Mouse (Mus musculus) midbrain, embryonic 15.5 days (tissue): ENCODE results near the gene Gsk3a. TPM values are rescaled to one million over a fixed set of nuclear protein-coding genes. Genes with fewer than 3 reads are reported as not detected.

Experiments
- ATAC-seq: fragments of 200-750 bp; cut with Nextera tagmentation; replicated peaks from 2 replicates; pipeline ENCODE4 v1.8.0; 2017; ENCODE audit warnings: moderate TSS enrichment
- H3K27ac ChIP-seq: fragments of 300-500 bp; sonication (generic); 2 replicates; pipeline ENCODE4 v1.5.1; 2015; ENCODE audit warnings: mild to moderate bottlenecking, inconsistent platforms
- H3K27me3 ChIP-seq: fragments of 300-500 bp; sonication (generic); replicated peaks from 2 replicates; pipeline ENCODE4 v1.6.1; 2015; ENCODE audit warnings: inconsistent platforms
- H3K36me3 ChIP-seq: fragments of 300-500 bp; sonication (generic); replicated peaks from 2 replicates; pipeline ENCODE4 v1.6.1; 2015; ENCODE audit warnings: inconsistent platforms
- H3K4me1 ChIP-seq: fragments of 300-500 bp; sonication (generic); 2 replicates; pipeline ENCODE4 v1.6.1; 2015; ENCODE audit warnings: inconsistent platforms
- H3K4me2 ChIP-seq: fragments of 300-500 bp; sonication (generic); 2 replicates; pipeline ENCODE4 v1.6.1; 2015; ENCODE audit warnings: inconsistent platforms, mild to moderate bottlenecking, moderate library complexity
- H3K4me3 ChIP-seq: fragments of 300-500 bp; sonication (generic); 2 replicates; pipeline ENCODE4 v1.5.1; 2015; ENCODE audit warnings: mild to moderate bottlenecking, inconsistent platforms
- H3K9ac ChIP-seq: fragments of 300-500 bp; sonication (generic); 2 replicates; pipeline ENCODE4 v1.6.1; 2015; ENCODE audit warnings: mild to moderate bottlenecking, inconsistent platforms
- H3K9me3 ChIP-seq: fragments of 300-500 bp; sonication (generic); 2 replicates; pipeline ENCODE4 v1.6.1; 2016; ENCODE audit warnings: inconsistent platforms
- WGBS: fragments of 180-500 bp; shearing (Covaris S2); methylation state at CpG from one replicate; pipeline ENCODE4 v1.1.7; 2015; ENCODE audit warnings: mixed read lengths; 5-methylcytosine and 5-hydroxymethylcytosine counted together
- polyA plus RNA-seq: library from polyadenylated mRNA; unstranded; fragments of >200 nt; fragmentation: Nextera tagmentation; extraction: Ambion mirVana; gene quantifications from 2 replicates; pipeline ENCODE4 v1.2.1, GENCODE M21; 2015

The Gsk3a gene
- polyA plus RNA-seq, 1 experiment from 2014 or later, result 19.5 TPM

DNA sequence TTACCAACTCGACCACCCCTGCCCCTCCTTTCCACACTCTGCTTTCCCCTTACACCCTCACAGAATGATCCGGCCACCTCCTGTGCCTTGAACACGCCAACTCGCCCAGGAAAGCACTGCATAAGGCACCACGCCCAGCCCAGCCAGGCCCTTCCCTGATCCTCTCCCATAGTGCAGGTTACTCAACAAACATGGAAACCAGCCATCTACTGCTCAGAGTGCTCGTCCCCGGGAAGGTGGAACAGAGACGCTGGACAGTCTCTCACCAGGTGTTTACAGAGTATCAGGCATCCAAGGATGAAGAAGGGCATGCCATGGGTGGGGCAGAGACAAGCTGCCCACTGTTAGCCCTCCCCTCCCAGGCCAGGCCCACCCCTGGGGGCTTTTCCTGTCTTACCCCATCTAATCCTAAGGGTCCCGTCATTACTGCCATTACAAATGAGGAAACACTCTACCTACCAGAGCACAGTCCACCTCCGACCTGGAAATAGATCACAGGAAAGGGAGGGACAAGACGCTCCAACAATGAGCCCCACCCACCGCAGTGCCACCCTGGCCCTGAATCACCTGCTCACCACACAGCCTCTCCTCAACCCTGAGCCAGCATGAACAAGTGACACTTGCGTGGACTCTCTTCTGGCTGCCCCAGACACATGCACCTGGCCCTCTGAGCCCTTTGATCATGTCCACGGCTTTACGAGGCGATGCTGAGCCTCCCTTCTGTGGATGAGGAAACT is 31.4 kb downstream of the Gsk3a start:
- Histone ChIP-seq H3K4me2 (no peak overlapping the region), H3K9ac (no peak overlapping the region), H3K36me3 (peaks cover 26% of the 10 kb centered on the region; the same call in 1 of the 2 replicates), H3K9me3 (no peaks in the 10 kb centered on the region), H3K4me1 (no peaks in the 10 kb centered on the region), H3K4me3 (no peak overlapping the region), H3K27ac (no peak overlapping the region), H3K27me3 (no peaks in the 10 kb centered on the region)
- ATAC-seq, result no peak
- WGBS, result 87% methylated on average over 16 of the region's 16 CpGs

DNA sequence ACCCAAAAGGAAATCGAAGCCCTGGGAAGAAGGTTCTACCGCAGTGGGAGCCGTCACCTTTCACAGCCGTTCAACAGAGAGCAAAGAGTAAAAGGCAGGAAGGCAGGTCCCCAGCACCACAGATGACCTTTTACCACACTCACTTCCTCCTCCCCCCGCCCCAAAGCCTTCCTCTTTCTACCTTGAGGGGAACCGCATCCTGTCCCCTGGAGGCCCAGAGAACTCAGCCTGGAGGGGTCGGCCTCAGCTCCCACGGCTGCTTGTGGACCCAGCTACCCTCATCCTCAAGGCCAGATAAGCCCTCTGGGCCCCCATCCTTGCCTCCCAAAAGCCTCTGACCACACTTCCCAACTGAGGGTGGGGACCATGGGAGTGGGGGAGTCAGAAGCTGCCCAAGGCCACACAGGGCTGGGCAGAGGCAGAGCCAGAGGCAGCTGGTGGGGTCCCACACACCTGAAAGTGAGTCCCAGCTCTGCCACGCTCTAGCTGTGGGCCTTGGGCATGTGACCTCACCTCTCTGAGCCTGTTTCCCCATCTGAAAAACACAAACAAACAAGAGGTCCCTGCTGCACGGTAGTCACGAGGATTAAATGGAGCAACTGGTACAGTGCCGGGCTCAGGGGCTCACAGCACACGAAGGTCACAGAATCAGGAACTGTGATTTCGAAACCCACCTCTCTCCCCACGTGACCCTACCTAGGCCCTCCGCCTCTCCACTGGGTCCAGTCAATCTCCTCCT is 32.1 kb downstream of the Gsk3a start:
- 86% methylated on average over 16 of the region's 16 CpGs for WGBS

DNA sequence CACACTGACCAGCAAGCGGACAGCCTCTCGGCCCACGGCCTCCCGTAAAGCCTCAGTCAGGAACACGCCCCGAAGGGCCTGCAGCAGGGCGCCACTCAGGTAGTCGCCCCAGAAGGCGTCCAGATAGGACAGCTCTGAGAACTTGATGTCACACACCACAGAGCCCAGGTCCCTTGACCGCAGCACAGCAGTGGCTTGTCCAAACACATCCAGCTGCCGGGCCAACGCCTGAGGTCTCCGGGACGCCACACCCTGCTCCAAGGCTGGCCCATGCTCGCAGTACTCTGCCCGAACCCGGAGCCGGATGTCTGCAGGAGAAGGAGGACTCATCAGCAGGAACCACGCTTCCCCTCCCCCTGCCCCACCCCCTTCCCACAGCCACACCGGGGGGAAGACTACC is 34.0 kb downstream of the Gsk3a start:
- H3K4me3 ChIP-seq, result no peak overlapping the region
- H3K27ac ChIP-seq, result no peak overlapping the region

More for the DNA sequence above, 32.1 kb downstream of the Gsk3a start:
- Histone ChIP-seq H3K9ac (no peak overlapping the region), H3K4me3 (no peak overlapping the region), H3K27me3 (no peaks in the 10 kb centered on the region), H3K4me1 (no peaks in the 10 kb centered on the region), H3K9me3 (no peaks in the 10 kb centered on the region), H3K4me2 (no peak overlapping the region), H3K36me3 (peaks cover 20% of the 10 kb centered on the region; the same call in 1 of the 2 replicates), H3K27ac (no peak overlapping the region)
- no peak for ATAC-seq

DNA sequence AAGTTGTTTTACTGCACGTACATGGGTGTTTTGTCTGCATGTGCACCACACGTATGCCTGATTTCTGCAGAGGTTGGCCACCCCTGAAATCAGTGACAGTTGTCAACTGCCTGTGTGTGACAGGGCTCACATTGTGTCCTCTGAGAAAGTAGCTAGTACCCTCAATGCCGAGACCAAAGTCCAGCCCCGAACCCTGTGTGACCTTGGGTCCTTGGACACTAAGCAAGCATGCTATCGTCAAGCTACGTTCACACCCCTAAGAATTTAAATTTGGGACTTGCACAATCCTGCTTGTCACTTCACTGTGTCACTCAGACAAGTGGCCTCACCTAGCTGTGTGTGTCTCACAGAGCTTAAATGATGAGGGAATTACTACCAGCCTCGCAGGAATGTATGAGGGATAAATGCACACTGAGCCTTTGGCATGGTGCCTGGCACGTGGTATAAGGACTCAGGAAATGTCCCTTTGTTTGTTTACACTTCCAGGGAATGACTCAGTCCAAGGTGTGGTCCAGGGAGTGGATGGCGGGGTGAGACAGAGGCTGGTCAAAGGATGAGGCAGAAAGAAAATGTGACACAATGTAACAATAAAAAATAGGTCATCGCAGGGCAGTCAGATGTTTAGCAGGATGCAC is 40.1 kb downstream of the Gsk3a start:
- no peaks in the 10 kb centered on the region for H3K9me3 ChIP-seq

More for the DNA sequence above, 34.0 kb downstream of the Gsk3a start:
- Histone ChIP-seq H3K36me3 (peaks cover 13% of the 10 kb centered on the region; the same call in 1 of the 2 replicates), H3K27me3 (no peaks in the 10 kb centered on the region), H3K4me1 (no peaks in the 10 kb centered on the region), H3K9ac (no peak overlapping the region), H3K9me3 (no peaks in the 10 kb centered on the region), H3K4me2 (no peak overlapping the region)
- no peak for ATAC-seq
- 93% methylated on average over 20 of the region's 20 CpGs for WGBS

DNA sequence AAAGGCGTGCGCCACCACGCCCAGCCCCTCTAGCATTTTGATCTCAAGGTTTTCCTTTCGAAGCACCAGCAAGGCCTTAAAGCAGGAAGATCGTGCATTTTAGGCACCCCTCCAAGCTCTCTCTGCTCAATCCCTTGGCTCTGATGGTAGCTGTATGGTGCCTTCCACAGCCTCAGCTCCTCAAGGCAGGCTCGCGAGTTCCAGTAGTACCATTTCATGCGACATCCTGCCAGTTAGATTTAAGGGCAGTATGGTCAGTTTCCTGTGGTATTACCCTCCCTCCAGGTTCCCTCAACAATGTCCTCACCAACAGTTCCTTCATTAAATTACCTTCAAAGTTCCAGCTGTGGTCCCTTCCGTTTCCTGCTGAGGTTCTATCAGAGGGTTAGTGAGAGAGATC is 41.5 kb downstream of the Gsk3a start:
- no peak for ATAC-seq
- Histone ChIP-seq H3K9ac (no peak overlapping the region), H3K36me3 (0 out of 2 replicates have a peak, but pooled peaks cover 2% of the 10 kb centered on the region), H3K4me2 (no peak overlapping the region), H3K27me3 (no peaks in the 10 kb centered on the region), H3K4me3 (no peak overlapping the region), H3K27ac (no peak overlapping the region), H3K9me3 (no peaks in the 10 kb centered on the region), H3K4me1 (no peaks in the 10 kb centered on the region)
- WGBS, result 89% methylated on average over 9 of the region's 9 CpGs

More for the DNA sequence above, 40.1 kb downstream of the Gsk3a start:
- H3K4me3 ChIP-seq, result no peak overlapping the region
- H3K9ac ChIP-seq, result no peak overlapping the region
- H3K4me1 ChIP-seq, result no peaks in the 10 kb centered on the region
- no peak overlapping the region for H3K27ac ChIP-seq
- no peak overlapping the region for H3K4me2 ChIP-seq
- ATAC-seq, result no peak
- peaks cover 5% of the 10 kb centered on the region; the same call in 1 of the 2 replicates for H3K36me3 ChIP-seq
- H3K27me3 ChIP-seq, result no peaks in the 10 kb centered on the region
- 72% methylated on average over 10 of the region's 10 CpGs for WGBS

DNA sequence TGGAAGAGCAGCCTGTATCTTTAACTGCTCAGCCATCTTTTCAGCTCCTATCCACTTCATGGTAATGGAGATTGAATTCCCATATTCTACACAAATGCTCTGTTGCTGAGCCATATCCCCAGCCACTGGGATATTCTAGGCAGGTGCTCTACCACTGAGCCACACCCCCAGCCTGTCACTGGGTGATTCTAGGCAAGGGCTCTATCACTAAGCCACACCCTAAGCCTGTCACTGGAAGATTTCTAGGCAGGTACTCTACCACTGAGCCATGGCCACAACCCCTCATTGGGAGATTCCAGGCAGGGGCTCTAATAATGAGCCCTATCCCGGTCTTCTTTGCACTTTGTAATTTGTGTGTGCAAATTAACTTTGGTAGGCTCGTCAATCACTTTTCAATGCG is 42.5 kb downstream of the Gsk3a start:
- no peaks in the 10 kb centered on the region for H3K4me1 ChIP-seq
- ATAC-seq, result no peak
- H3K27ac ChIP-seq, result no peak overlapping the region
- H3K27me3 ChIP-seq, result no peaks in the 10 kb centered on the region
- H3K9me3 ChIP-seq, result no peaks in the 10 kb centered on the region
- no peak overlapping the region for H3K4me2 ChIP-seq
- no peak overlapping the region for H3K4me3 ChIP-seq
- 0 out of 2 replicates have a peak, but pooled peaks cover 2% of the 10 kb centered on the region for H3K36me3 ChIP-seq
- no peak overlapping the region for H3K9ac ChIP-seq
- 79% methylated on average over 3 of the region's 3 CpGs for WGBS

DNA sequence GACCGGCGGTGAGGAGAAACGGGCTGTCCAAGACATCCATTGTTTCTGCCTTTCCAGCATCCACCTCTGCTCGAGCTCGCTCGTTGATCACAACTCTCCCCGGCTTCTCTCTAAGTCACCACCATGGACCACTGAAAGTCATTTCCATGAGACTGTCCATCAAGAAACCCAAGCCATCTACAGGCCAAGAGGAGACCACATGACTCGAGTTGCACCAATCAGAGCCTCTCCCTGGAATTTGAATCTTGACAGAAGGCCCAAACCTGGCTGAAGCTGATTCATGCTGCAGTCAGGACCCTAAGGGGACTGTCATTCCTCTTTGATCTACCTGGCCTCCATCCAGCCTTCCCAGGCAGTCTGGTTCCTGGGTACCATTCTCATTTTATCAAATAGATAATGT is 45.5 kb downstream of the Gsk3a start:
- WGBS, result 69% methylated on average over 8 of the region's 8 CpGs
- no peaks in the 10 kb centered on the region for H3K27me3 ChIP-seq
- H3K36me3 ChIP-seq, result no peaks in the 10 kb centered on the region
- H3K4me3 ChIP-seq, result no peak overlapping the region
- H3K4me1 ChIP-seq, result no peaks in the 10 kb centered on the region
- no peaks in the 10 kb centered on the region for H3K9me3 ChIP-seq
- H3K27ac ChIP-seq, result peak overlapping the region; percentile 14; the same call in 1 of the 2 replicates
- H3K9ac ChIP-seq, result no peak overlapping the region
- no peak overlapping the region for H3K4me2 ChIP-seq
- peak; percentile 71 for ATAC-seq

DNA sequence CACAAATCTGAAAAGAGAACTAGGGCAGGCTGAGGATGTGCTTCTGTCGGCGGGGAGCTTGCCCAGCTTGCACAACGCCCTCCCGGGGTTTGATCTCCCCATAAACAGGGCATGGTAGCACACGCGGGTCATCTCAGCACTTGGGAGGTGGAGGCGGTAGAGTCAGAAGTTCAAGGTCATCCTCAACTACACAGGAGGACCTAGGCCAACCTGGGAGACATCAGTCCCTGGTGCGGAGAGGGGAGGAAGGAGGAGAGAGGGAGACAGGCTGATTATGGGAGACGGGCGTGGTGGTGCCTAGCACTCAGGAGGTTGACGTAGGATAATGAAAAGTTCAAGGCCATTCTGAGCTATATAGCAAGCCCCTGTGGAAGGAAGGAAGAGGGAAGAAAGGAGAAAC is 46.8 kb downstream of the Gsk3a start:
- Histone ChIP-seq H3K27me3 (no peaks in the 10 kb centered on the region), H3K4me2 (no peak overlapping the region), H3K4me1 (no peaks in the 10 kb centered on the region), H3K4me3 (no peak overlapping the region), H3K27ac (no peak overlapping the region), H3K9me3 (no peaks in the 10 kb centered on the region), H3K36me3 (no peaks in the 10 kb centered on the region), H3K9ac (no peak overlapping the region)
- no peak for ATAC-seq
- WGBS, result 87% methylated on average over 11 of the region's 11 CpGs

DNA sequence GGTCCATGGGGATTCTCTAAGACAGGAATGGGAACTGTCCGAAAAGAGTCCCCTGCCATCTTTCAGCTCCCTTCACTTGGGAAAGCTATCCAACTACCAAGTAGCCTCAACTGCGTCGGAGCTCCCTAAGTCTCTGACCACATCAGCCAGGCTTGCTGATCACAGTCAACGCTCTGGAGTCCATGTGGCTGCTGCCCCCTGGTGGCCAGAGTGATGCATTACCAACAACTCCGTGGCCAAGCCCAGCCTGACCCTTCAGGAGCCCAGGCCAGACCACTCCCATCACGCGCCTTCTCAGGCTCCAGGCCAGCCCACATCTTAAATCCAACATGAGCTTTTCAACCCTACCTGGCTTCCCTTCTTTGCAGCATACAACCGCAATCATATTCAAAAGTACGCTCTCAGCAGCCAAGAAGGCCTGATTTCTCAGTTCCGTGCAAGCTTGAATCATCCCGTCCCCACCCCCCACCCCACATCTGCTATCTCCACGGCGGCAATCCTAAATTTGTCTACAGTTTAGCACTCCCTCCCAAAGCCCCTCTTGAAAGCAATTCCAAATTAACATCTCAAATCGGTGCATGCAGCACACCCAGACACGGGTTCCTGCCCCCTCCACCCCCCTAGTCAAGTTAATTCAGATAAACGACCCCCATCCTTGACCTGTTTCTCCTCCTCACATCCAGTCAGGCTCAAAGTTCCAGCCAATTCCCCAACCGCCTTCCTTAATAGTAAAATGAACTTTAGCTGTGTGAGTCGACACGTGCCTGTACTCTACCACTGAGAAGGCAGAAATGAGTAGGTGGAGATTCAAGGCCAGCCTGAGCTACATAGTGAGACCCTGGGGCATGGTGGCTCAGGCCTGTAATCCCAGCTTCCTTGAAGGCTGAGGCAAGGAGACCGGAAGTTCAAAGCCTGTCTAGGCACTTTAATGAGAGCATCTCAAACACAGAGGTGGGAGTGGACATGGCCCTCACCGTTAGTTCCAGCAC is 49.7 kb downstream of the Gsk3a start:
- Histone ChIP-seq H3K4me3 (no peak overlapping the region), H3K4me1 (no peaks in the 10 kb centered on the region), H3K9me3 (no peaks in the 10 kb centered on the region), H3K27me3 (peaks cover 10% of the 10 kb centered on the region), H3K4me2 (no peak overlapping the region), H3K36me3 (no peaks in the 10 kb centered on the region), H3K27ac (no peak overlapping the region), H3K9ac (no peak overlapping the region)
- 30% methylated on average over 21 of the region's 21 CpGs for WGBS
- peak; percentile 78 for ATAC-seq

DNA sequence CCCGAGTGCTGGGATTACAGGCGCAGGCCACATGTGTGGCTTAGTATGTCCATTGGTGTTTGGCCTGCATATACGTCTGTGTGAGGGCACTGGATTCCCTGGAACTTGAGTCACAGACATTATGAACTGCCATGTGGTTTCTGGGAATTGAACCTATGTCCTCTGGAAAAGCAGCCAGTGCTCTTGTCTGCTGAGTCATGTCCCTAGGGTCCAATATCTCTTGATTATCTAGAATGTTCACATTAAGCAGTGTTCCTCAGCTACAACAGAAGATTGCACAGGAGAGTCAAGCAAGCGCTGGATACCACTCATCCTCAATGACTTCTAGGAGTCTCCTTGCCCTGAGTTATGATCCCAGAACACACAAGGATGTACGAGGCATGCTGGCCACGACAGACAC is 53.6 kb downstream of the Gsk3a start:
- H3K27me3 ChIP-seq, result peaks cover 19% of the 10 kb centered on the region
- 85% methylated on average over 6 of the region's 6 CpGs for WGBS

DNA sequence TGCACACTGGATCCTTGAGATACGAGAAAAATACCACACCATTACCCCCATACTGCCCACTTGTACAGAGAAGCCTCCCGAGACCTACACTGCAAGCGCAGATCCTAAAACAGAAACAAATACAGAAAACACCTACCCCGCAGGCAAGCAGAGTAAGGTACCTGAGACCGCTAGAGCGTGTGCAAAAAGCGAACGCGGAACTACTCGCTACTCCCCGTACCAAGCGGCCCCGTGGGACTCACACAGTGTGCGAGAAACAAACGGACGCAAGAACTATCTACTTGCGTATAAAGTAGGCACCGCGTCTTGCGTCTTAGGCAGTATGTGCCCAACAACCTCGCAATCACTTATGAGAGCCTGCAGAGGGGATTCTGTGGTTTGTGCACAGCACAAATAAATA is 55.8 kb downstream of the Gsk3a start:
- peaks cover 19% of the 10 kb centered on the region for H3K27me3 ChIP-seq
- no peaks in the 10 kb centered on the region for H3K36me3 ChIP-seq
- no peaks in the 10 kb centered on the region for H3K9me3 ChIP-seq
- peak overlapping the region; percentile 60 for H3K4me2 ChIP-seq
- peak overlapping the region; percentile 70 for H3K4me3 ChIP-seq
- H3K9ac ChIP-seq, result peak overlapping the region; percentile 23; the same call in 1 of the 2 replicates
- H3K27ac ChIP-seq, result no peak overlapping the region
- H3K4me1 ChIP-seq, result peaks cover 35% of the 10 kb centered on the region
- no peak for ATAC-seq
- WGBS, result 4% methylated on average over 21 of the region's 21 CpGs

More for the DNA sequence above, 53.6 kb downstream of the Gsk3a start:
- Histone ChIP-seq H3K27ac (no peak overlapping the region), H3K9ac (no peak overlapping the region), H3K4me1 (peaks cover 24% of the 10 kb centered on the region), H3K4me2 (no peak overlapping the region), H3K36me3 (no peaks in the 10 kb centered on the region), H3K9me3 (no peaks in the 10 kb centered on the region), H3K4me3 (no peak overlapping the region)
- ATAC-seq, result no peak
